Mouse (Mus musculus): ENCODE measurements around the gene Dhcr24.

Gene Dhcr24

GRCm38 (mm10) chr4:106633281-106634085 is 72.6 kb downstream of the Dhcr24 start:
- no peak for DNase-seq (ENCODE audit: inconsistent age in 2 of 2, low spot score in 1 of 2)

GRCm38 (mm10) chr4:106634086-106634479 is 73.2 kb downstream of the Dhcr24 start:
- no peak for DNase-seq (ENCODE audit: inconsistent age in 2 of 2, low spot score in 1 of 2)
